Mouse (Mus musculus) ES-E14 (cell line): ENCODE data around the gene Wnt3a. TPM values are rescaled to one million over a fixed set of nuclear protein-coding genes. Genes with fewer than 3 reads are reported as not detected.

Experiments used
- DNase-seq: peaks from one replicate; pipeline ENCODE4 v3.0.0-alpha.2; 2013; ENCODE audit warnings: low read depth, low spot score
- H3K27ac ChIP-seq: 2 replicates; pipeline ENCODE4 v1.5.1; 2012; ENCODE audit warnings: low read depth, mild to moderate bottlenecking, low read length, moderate library complexity, mixed read lengths; ENCODE audit not compliant: poor library complexity, insufficient read depth, severe bottlenecking
- H3K36me3 ChIP-seq: 2 replicates; pipeline ENCODE4 v1.6.1; 2012; ENCODE audit warnings: mild to moderate bottlenecking, low read length, moderate library complexity, mixed read lengths; ENCODE audit not compliant: control insufficient read depth, poor library complexity, insufficient read depth, severe bottlenecking
- H3K4me1 ChIP-seq, 2 experiments: fragments of 150-350 bp in 1 of 2; sonication (generic) in 1 of 2; 2 replicates each; pipeline ENCODE4 v1.6.1; 2012; ENCODE audit warnings: low read length in 2 of 2, mild to moderate bottlenecking in 1 of 2, mixed read lengths in 1 of 2; ENCODE audit not compliant: control insufficient read depth in 2 of 2, insufficient read depth in 2 of 2, poor library complexity in 1 of 2
- H3K4me3 ChIP-seq, 2 experiments: fragments of 150-350 bp in 1 of 2; sonication (generic) in 1 of 2; 2 replicates each; pipeline ENCODE4 v1.5.1; 2012; ENCODE audit warnings: low read length in 2 of 2, low read depth in 1 of 2, mild to moderate bottlenecking in 1 of 2, mixed read lengths in 1 of 2; ENCODE audit not compliant: insufficient read depth in 1 of 2, poor library complexity in 1 of 2, severe bottlenecking in 1 of 2
- H3K9ac ChIP-seq: 2 replicates; pipeline ENCODE4 v1.6.1; 2012; ENCODE audit warnings: low read depth, mild to moderate bottlenecking, low read length, mixed read lengths; ENCODE audit not compliant: poor library complexity, insufficient read depth, severe bottlenecking
- H3K9me3 ChIP-seq: fragments of 150-350 bp; sonication (generic); 2 replicates; pipeline ENCODE4 v1.6.1; 2012; ENCODE audit warnings: low read depth, mild to moderate bottlenecking, low read length; ENCODE audit not compliant: control insufficient read depth, insufficient read depth
- CHD2 ChIP-seq: IDR thresholded peaks from 2 replicates; pipeline ENCODE4 v1.6.1; 2014; ENCODE audit warnings: mild to moderate bottlenecking, low read depth, low read length, inconsistent platforms
- HCFC1 ChIP-seq: IDR thresholded peaks from 2 replicates; pipeline ENCODE4 v1.6.1; 2012; ENCODE audit warnings: low read length, inconsistent platforms, borderline replicate concordance; ENCODE audit not compliant: insufficient read depth
- MAFK ChIP-seq: IDR thresholded peaks from 2 replicates; pipeline ENCODE4 v1.6.1; 2014; ENCODE audit warnings: mild to moderate bottlenecking, low read depth, low read length, inconsistent platforms; ENCODE audit not compliant: insufficient read depth
- ZC3H11A ChIP-seq: IDR thresholded peaks from 2 replicates; pipeline ENCODE4 v1.6.1; 2012; ENCODE audit warnings: low read depth, mild to moderate bottlenecking, inconsistent platforms, low read length, borderline replicate concordance
- ZNF384 ChIP-seq: IDR thresholded peaks from 2 replicates; pipeline ENCODE4 v1.6.1; 2012; ENCODE audit warnings: low read depth, low read length, inconsistent platforms
- in situ Hi-C, 2 experiments: fragments of 600-800 bp; cut with MboI; formaldehyde crosslinking; loops; one replicate each; pipeline ENCODE4 v1.15.1; 2025; ENCODE audit warnings: low sequenced_read_pairs in 2 of 2, inconsistent platforms in 1 of 2; ENCODE audit not compliant: unreplicated experiment in 2 of 2
- total RNA-seq: library from RNA; depleted of rRNA; stranded (reverse); fragments of 300-350 nt; gene quantifications from 2 replicates; pipeline ENCODE4 v1.2.3, GENCODE M21; 2012

Gene Wnt3a
- total RNA-seq, 1 experiment: 0.85 TPM

DNA sequence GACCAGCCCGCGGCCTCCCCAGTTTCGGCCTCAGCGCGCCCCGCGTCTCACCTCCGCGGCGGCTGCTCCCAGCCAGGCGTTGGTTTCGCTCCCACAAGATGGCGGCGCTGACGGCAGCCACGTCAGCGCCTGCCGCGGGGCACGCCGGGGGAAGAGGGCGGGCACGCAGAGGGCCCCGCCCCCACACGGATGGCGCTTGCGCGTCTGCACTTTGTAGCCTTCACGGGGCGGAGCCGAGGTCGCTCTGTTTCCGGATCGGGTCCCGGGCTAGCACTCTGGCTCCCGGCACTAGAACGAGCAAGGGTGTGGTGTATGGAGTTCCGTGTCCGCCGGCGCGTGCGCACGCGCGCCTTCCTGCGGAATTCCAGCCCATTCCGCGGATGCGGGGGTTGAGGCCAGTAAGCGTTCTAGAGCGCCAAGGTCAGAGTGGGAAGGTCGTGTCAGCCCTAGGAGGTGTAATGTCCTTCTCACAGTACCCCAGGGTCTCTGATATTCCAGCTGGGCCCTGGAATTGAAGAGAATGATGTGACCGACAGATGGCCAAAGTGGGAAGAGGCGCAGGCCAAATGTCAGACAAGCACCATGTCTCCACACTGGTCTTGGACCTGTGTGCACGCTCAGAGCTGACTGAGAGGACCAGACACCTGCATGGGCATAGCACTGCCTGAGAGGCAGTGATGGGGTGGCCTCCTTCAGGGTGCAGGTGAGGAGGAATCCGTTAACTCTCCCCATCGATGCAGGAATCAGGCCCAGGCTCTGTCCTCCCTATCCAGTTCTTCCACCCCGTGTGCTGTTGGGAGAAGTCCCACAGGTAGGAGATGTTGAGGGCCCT is 62.2 kb downstream of the Wnt3a start, which contains the start of gene Arf1:
Gene Arf1 (minus strand): TSS at position 149 of the 832 bp plus-strand sequence.
- H3K9me3 ChIP-seq: no peaks in the 10 kb centered on the region
- H3K9ac ChIP-seq: peak within 1 kb of the TSS; percentile 99
- peak within 1 kb of the TSS; percentile 78 for H3K27ac ChIP-seq
- H3K4me3 ChIP-seq: peak within 1 kb of the TSS; percentile 90 to 94
- DNase-seq: peak; percentile 95
- in situ Hi-C loops: no loop called here
- TF ChIP-seq HCFC1 (peak; percentile 71), ZNF384 (no peak)
- peaks cover 0 to 4% of the 10 kb centered on the region in 2 experiments; a peak in 1 of 4 replicates for H3K4me1 ChIP-seq
- H3K36me3 ChIP-seq: no peaks in the 10 kb centered on the region

DNA sequence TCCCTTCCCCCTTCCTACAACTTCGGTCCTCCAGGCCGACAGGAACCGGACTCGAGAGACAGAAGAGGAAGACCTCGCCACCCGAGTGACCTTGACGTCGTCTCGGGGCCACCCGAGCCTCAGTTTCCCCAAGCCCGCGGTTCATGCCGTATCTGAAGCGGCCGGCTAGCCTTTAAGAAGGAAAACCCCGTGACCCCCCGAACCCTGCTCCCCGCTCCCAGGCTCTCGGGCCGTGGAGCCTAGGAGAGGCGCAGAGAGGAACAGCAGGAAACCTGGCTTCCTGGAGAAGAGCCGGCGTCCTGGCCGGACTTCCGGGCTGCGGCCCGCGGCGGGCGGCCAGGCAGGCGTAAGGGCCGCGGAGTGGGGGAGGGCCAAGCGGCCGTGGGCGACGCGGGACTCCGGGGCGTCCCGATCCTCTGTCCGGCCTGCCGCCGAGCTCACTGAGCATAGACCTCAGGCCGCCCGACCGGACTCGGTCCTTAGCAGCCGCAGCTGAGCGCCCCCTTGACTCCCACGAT is 62.9 kb downstream of the Wnt3a start:
- in situ Hi-C loops: no loop called here
- H3K4me3 ChIP-seq: peak overlapping the region; percentile 90 to 94
- no peaks in the 10 kb centered on the region for H3K9me3 ChIP-seq
- no peak for DNase-seq
- peak overlapping the region; percentile 99 for H3K9ac ChIP-seq
- no peaks in the 10 kb centered on the region for H3K36me3 ChIP-seq
- no peak for TF ChIP-seq MAFK
- H3K4me1 ChIP-seq: peaks cover 0 to 4% of the 10 kb centered on the region in 2 experiments; a peak in 1 of 4 replicates
- H3K27ac ChIP-seq: peak overlapping the region; percentile 78

- Histone ChIP-seq H3K4me3 (peak overlapping the region; percentile 90 to 94), H3K27ac (no peak overlapping the region), H3K9me3 (no peaks in the 10 kb centered on the region), H3K9ac (peak overlapping the region; percentile 99), H3K4me1 (peaks cover 0 to 6% of the 10 kb centered on the region in 2 experiments; a peak in 1 of 4 replicates), H3K36me3 (no peaks in the 10 kb centered on the region)
- DNase-seq: no peak
- in situ Hi-C loops: no loop called here
- TF ChIP-seq MAFK: no peak
- TF ChIP-seq CHD2: no peak
- TF ChIP-seq HCFC1: no peak
- no peak for TF ChIP-seq ZC3H11A
- TF ChIP-seq ZNF384: no peak
Observed at GRCm38 (mm10) chr11:59226787-59227603, 63.6 kb downstream of the Wnt3a start.

- Histone ChIP-seq H3K27ac (no peak overlapping the region), H3K4me1 (peaks cover 0 to 6% of the 10 kb centered on the region in 2 experiments; a peak in 2 of 4 replicates), H3K36me3 (no peaks in the 10 kb centered on the region), H3K9me3 (no peaks in the 10 kb centered on the region), H3K4me3 (0 out of 4 replicates have a peak overlapping the region, but pooled peaks of 1 of the 2 experiments have one; percentile 94), H3K9ac (peak overlapping the region; percentile 48; the same call in 1 of the 2 replicates)
- in situ Hi-C loops: no loop called here
- DNase-seq: no peak
- TF ChIP-seq MAFK: no peak
- TF ChIP-seq ZC3H11A: no peak
- TF ChIP-seq HCFC1: no peak
- TF ChIP-seq CHD2: no peak
- no peak for TF ChIP-seq ZNF384
Observed at GRCm38 (mm10) chr11:59226251-59226650, 64.3 kb downstream of the Wnt3a start.
